Mouse (Mus musculus): Measurements from ENCODE around the gene Gzma. TPM values are rescaled to one million over a fixed set of nuclear protein-coding genes. Genes with fewer than 3 reads are reported as not detected.

The Gzma gene
- not detected in 2 replicates for polyA plus RNA-seq (2015; fragmentation: Nextera tagmentation; extraction: Ambion mirVana)

DNA sequence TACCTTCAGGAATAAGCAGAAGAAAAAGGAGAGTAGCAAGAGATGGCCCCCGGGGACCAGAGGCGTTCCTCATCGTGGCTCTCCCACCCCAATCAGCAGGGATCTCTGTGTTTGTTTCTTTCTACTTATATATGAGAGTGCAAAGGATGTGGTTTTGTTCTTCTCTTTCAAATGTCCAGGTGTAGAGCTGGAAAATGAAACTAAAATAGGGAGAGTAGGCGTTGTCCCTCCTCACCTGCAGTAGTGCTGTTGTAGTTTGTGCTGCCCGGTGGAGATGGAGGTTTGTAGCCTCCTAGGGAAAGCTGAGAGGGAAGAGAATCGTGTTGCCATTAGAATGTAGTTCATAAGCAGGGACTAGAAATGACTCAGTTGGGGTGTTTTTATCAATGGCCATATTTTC lies at the start of gene Gzma:
Gzma (minus strand) TSS at position 103 of the 400 bp plus-strand sequence.
- H3K36me3 ChIP-seq (ENCODE audit: poor library complexity, severe bottlenecking) = no peaks in the 10 kb centered on the region
- H3K27ac ChIP-seq = no peak within 1 kb of the TSS
- H3K9me3 ChIP-seq (replicated peaks) = no peaks in the 10 kb centered on the region
- no peak within 1 kb of the TSS for H3K4me3 ChIP-seq
- 92% methylated on average over 6 of the region's 6 CpGs for WGBS
- no peak within 1 kb of the TSS for H3K4me2 ChIP-seq
- H3K9ac ChIP-seq = no peak within 1 kb of the TSS
- H3K27me3 ChIP-seq = no peaks in the 10 kb centered on the region
- H3K4me1 ChIP-seq = no peaks in the 10 kb centered on the region
- ATAC-seq = no peak

DNA sequence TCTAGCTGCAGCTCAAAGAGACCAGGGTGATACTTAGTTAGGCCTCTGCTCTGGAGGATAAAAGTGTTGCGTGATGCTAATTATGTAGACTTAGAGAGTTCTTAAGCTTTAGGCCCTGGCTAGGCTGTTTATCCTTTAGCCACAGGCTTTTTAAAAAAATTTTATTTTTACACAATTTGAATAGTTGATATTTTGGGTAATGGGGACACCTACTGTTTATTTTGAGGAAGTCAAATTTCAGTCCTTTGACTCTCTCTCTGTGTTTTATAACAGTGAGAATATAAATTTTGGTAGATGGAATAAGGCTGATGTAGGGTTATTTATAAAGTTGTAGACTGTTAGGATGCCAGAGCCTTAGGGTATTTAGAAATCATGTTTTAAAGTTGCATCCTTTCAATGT lies 38.8 kb upstream of the Gzma start:
- H3K9me3 ChIP-seq (replicated peaks) = no peaks in the 10 kb centered on the region
- H3K36me3 ChIP-seq (ENCODE audit: poor library complexity, severe bottlenecking) = no peaks in the 10 kb centered on the region
- no peak overlapping the region for H3K4me2 ChIP-seq
- no peak overlapping the region for H3K9ac ChIP-seq
- H3K4me3 ChIP-seq = no peak overlapping the region
- WGBS = 89% methylated on average over 1 of the region's 1 CpGs
- ATAC-seq = no peak
- H3K27ac ChIP-seq = no peak overlapping the region
- no peaks in the 10 kb centered on the region for H3K4me1 ChIP-seq
- no peaks in the 10 kb centered on the region for H3K27me3 ChIP-seq

DNA sequence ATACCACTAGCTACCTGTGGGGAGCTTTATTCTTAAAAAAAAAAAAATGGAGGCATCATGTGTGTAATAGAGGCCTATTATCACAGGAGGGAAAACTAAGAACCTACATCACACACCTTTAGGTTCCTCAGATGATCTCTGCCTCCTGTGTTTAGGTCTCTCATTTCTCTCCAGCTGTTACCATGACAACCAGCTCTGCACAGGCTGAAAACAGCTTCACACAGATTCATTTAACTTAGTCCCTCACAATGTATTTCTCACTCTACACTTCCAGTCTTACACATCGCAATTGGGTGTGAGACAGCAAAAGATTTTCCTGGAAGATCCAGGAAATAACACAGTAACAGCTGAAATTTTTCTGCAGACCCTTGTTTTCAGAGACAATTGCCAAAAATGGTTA lies 29.2 kb upstream of the Gzma start:
- no peaks in the 10 kb centered on the region for H3K4me1 ChIP-seq
- H3K4me3 ChIP-seq = no peak overlapping the region
- no peaks in the 10 kb centered on the region for H3K9me3 ChIP-seq (replicated peaks)
- H3K36me3 ChIP-seq (ENCODE audit: poor library complexity, severe bottlenecking) = no peaks in the 10 kb centered on the region
- H3K9ac ChIP-seq = no peak overlapping the region
- WGBS = 82% methylated on average over 1 of the region's 1 CpGs
- H3K27me3 ChIP-seq = no peaks in the 10 kb centered on the region
- H3K27ac ChIP-seq = no peak overlapping the region
- no peak overlapping the region for H3K4me2 ChIP-seq
- ATAC-seq = peak; percentile 78

DNA sequence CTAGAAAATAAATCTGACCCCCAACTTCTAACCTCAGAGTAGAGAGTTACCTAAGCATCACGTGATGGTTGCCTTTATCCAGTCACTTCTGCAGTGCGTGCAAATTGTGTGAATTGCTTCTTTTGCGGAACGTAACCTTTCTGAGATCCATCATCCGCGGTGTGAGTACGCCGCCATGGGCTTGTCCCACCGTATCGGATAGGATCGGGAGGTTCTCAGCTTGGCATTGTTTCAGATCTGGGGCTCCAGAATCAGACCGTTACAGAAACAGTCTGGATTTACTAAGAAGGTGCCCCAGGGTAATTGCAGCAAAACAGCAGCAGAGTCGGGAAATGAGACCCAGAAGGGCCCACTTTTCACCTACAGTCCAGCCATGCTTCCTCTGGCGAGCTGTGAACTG lies 20.5 kb upstream of the Gzma start:
- Histone ChIP-seq H3K9me3 (replicated peaks) (no peaks in the 10 kb centered on the region), H3K4me3 (no peak overlapping the region), H3K9ac (no peak overlapping the region), H3K27me3 (no peaks in the 10 kb centered on the region), H3K27ac (no peak overlapping the region), H3K4me1 (no peaks in the 10 kb centered on the region), H3K4me2 (no peak overlapping the region), H3K36me3 (ENCODE audit: poor library complexity, severe bottlenecking) (no peaks in the 10 kb centered on the region)
- WGBS = 91% methylated on average over 14 of the region's 14 CpGs
- ATAC-seq = no peak

DNA sequence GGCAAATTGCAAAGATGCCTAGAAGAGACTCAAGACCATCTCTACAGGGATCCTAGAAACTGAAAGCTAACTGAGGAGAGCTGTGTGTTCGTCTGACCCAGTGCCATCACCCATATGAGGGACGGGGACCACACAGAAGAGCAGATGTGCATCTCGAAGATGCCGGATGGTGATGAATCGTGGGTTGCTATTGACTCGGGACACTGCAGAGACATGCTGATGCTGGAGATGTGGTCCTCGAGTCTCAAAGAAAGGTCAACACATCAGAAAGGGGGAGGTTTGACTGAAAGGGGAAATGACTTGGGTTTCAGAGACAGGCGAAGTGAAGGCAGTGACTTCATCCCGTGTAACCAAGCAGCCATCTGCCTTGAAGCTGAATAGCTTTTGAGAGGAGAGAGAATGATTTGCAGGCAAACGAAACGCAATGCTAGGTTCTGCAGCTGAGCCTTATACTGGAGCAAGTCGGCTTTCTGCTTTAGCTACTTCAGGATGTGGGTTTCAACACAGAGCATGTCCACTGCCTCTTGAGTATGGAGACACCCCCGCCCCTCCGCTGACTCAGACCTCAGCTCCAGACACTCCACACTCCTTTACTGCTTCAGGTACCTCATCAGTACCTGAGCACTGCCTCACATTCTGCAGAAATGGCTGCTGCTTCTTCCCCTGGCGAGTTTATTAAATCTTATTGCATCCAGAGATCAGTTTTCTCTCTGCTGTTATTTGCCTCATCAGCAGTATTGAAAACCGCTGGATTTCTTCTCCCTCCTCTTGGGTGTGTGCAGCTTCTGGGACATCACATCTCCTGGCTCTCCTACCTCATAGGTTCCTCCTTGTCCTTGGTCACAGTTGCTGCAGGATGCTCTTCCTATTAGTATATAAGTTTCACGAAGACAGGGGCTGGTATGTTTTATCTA lies 19.8 kb upstream of the Gzma start:
- no peaks in the 10 kb centered on the region for H3K4me1 ChIP-seq
- no peak overlapping the region for H3K4me3 ChIP-seq
- no peaks in the 10 kb centered on the region for H3K36me3 ChIP-seq (ENCODE audit: poor library complexity, severe bottlenecking)
- 92% methylated on average over 17 of the region's 17 CpGs for WGBS
- no peaks in the 10 kb centered on the region for H3K27me3 ChIP-seq
- no peak overlapping the region for H3K4me2 ChIP-seq
- no peak overlapping the region for H3K9ac ChIP-seq
- H3K27ac ChIP-seq = no peak overlapping the region
- ATAC-seq = no peak
- no peaks in the 10 kb centered on the region for H3K9me3 ChIP-seq (replicated peaks)

DNA sequence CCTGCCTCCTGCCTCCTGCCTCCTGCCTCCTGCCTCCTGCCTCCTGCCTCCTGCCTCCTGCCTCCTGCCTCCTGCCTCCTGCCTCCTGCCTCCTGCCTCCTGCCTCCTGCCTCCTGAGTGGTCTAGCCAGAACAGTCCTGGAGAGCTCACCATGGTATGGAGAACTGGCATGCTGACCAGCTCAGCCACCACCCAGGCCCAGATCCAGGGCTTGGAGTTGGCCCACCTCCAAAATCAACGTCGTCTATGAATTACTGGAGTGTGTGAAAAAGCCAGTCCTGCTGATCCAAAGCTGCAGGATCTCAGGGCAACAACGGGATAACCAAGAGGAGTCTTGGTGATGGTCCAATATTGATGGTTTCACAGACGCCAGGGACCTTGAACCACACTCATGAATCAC lies 18.2 kb upstream of the Gzma start:
- Histone ChIP-seq H3K36me3 (ENCODE audit: poor library complexity, severe bottlenecking) (no peaks in the 10 kb centered on the region), H3K27me3 (no peaks in the 10 kb centered on the region), H3K9ac (no peak overlapping the region), H3K4me2 (no peak overlapping the region), H3K4me1 (no peaks in the 10 kb centered on the region), H3K4me3 (no peak overlapping the region), H3K27ac (no peak overlapping the region), H3K9me3 (replicated peaks) (no peaks in the 10 kb centered on the region)
- 64% methylated on average over 4 of the region's 4 CpGs for WGBS
- no peak for ATAC-seq

DNA sequence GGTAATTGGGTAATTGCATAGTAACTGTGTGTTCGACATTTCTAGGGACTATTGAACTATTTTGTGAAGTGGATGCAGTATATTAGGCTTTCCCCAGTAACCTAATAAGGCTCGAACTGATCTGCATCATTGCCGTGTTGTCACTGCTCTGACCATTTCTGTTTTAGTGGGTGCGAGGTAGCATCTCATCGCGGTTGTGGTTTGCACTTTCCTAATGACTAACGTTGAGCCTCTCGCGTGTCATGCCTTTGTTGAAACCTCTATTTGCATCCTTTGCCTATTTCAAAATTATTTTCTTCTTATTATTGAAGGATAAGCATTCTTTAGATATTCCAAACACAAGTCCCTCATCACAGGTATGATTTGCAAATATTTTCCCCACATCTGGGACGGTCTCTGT lies 4.0 kb upstream of the Gzma start:
- no peak overlapping the region for H3K4me2 ChIP-seq
- H3K36me3 ChIP-seq (ENCODE audit: poor library complexity, severe bottlenecking) = no peaks in the 10 kb centered on the region
- WGBS = 90% methylated on average over 10 of the region's 10 CpGs
- no peak overlapping the region for H3K9ac ChIP-seq
- no peaks in the 10 kb centered on the region for H3K9me3 ChIP-seq (replicated peaks)
- H3K27me3 ChIP-seq = no peaks in the 10 kb centered on the region
- H3K27ac ChIP-seq = no peak overlapping the region
- no peak overlapping the region for H3K4me3 ChIP-seq
- no peak for ATAC-seq
- H3K4me1 ChIP-seq = no peaks in the 10 kb centered on the region

DNA sequence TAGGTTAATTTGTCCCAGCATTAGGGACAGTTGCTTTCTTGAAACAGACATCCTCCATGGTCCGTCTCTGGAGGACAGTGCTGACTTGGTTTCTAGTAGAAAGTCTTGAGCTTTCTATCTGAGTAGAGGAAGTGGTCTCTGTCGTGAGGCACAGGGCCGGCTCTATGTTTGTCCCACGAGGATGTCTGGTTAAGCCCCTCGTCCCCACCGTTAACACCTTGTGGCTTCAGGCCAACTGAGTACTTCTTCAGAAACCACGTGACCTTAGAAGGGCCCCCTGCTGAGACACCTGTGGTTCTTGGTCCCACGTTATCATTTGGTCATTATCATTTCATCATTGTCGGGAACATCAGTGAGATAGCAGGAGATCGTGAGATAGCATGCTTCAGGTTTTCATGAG lies 1.0 kb upstream of the Gzma start:
- H3K9me3 ChIP-seq (replicated peaks) = no peaks in the 10 kb centered on the region
- no peaks in the 10 kb centered on the region for H3K4me1 ChIP-seq
- no peak for ATAC-seq
- 79% methylated on average over 10 of the region's 10 CpGs for WGBS
- no peak overlapping the region for H3K9ac ChIP-seq
- H3K27ac ChIP-seq = no peak overlapping the region
- H3K27me3 ChIP-seq = no peaks in the 10 kb centered on the region
- no peak overlapping the region for H3K4me3 ChIP-seq
- no peaks in the 10 kb centered on the region for H3K36me3 ChIP-seq (ENCODE audit: poor library complexity, severe bottlenecking)
- no peak overlapping the region for H3K4me2 ChIP-seq

DNA sequence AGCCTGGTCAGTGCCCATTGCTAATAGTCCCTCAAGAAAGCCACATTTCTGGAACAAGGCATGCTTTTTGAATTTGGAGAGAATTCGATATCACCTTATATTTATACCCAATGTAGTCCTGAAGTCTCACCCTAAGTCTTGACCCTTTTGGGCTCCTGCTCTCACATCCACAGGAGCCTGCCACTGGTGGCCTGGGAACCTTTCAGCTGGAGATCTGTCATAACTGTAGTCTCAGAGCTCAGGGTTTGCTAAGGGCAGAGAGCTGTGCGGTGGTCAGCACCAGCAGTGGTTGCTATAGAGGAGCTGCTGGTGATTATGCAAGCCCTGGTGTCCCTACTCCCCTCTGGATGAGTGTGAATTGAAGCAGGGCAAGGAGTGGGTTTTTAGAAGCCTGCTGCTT lies 2.4 kb downstream of the Gzma start:
- Histone ChIP-seq H3K9ac (no peak overlapping the region), H3K4me2 (no peak overlapping the region), H3K9me3 (replicated peaks) (no peaks in the 10 kb centered on the region), H3K4me3 (no peak overlapping the region), H3K36me3 (ENCODE audit: poor library complexity, severe bottlenecking) (no peaks in the 10 kb centered on the region), H3K27ac (no peak overlapping the region), H3K4me1 (no peaks in the 10 kb centered on the region), H3K27me3 (no peaks in the 10 kb centered on the region)
- 90% methylated on average over 2 of the region's 2 CpGs for WGBS
- no peak for ATAC-seq

DNA sequence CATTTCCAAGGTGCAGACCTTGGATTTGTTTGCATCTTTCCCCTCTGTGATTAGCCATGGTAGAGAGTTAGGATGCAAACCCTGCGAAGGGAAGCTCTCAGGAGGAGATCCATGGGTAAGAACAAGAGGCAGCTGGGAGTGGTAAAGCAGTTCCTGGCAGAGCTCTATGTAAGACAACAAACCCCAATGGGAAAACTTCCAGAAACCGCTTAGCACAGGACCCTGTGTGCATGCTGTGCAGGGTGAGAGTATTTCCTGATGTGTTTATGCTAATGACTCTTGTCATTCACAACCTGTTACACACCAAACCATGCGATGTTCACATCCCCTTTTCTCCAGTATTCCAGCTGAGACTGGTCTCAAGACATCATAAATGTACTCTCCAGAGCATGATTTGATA lies 3.8 kb downstream of the Gzma start:
- no peak for ATAC-seq
- 71% methylated on average over 3 of the region's 3 CpGs for WGBS
- no peaks in the 10 kb centered on the region for H3K9me3 ChIP-seq (replicated peaks)

DNA sequence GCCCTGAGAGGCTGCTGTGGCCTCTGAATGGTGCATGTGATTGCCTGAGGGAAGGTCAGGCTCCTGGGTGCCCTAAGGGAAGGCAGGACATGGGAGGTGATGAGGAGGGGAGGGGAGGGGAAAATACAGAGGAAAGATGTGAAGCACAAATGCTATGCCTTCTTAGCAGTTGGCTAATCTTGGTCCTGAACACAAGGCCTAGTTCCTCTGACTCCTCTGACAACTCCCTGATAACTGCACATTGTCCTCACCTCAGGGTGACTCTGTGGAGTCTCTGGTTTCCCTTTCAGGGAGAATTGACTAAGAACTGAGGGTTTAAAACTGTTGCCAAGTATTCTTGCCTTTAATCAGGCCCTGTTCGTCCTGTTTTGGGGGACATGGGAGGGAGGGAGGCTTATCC lies 6.2 kb downstream of the Gzma start:
- Histone ChIP-seq H3K9ac (no peak overlapping the region), H3K36me3 (ENCODE audit: poor library complexity, severe bottlenecking) (no peaks in the 10 kb centered on the region), H3K4me3 (no peak overlapping the region), H3K27ac (no peak overlapping the region), H3K4me2 (no peak overlapping the region), H3K9me3 (replicated peaks) (no peaks in the 10 kb centered on the region), H3K4me1 (no peaks in the 10 kb centered on the region), H3K27me3 (no peaks in the 10 kb centered on the region)
- 60% methylated on average over 1 of the region's 1 CpGs for WGBS
- ATAC-seq = no peak

More for the DNA sequence above, 3.8 kb downstream of the Gzma start:
- Histone ChIP-seq H3K4me3 (no peak overlapping the region), H3K36me3 (ENCODE audit: poor library complexity, severe bottlenecking) (no peaks in the 10 kb centered on the region), H3K27me3 (no peaks in the 10 kb centered on the region), H3K9ac (no peak overlapping the region), H3K4me2 (no peak overlapping the region), H3K27ac (no peak overlapping the region), H3K4me1 (no peaks in the 10 kb centered on the region)

DNA sequence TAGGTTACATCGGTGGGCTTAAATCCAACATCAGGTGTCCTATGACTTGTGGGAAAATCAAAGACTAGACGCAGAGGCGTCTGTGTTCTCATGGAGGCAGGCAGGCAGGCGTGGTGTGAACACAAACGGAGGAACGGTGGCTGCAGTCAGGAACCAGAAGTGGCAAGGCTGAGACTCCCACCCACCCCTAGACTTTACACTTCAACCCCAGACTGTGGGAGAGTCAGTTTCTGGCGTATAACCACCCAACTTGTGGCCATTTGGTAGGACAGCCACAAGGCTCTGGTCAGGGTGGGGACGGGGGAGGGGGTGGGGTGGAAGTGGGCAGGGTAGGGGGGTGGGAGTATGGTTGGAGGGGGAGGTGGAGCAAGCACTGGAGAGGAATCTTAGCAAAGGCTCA lies 10.3 kb downstream of the Gzma start:
- H3K27ac ChIP-seq = no peak overlapping the region
- no peaks in the 10 kb centered on the region for H3K27me3 ChIP-seq
- no peak overlapping the region for H3K4me2 ChIP-seq
- H3K9ac ChIP-seq = no peak overlapping the region
- ATAC-seq = no peak
- H3K4me3 ChIP-seq = no peak overlapping the region
- no peaks in the 10 kb centered on the region for H3K4me1 ChIP-seq
- no peaks in the 10 kb centered on the region for H3K9me3 ChIP-seq (replicated peaks)
- WGBS = 85% methylated on average over 8 of the region's 8 CpGs
- H3K36me3 ChIP-seq (ENCODE audit: poor library complexity, severe bottlenecking) = no peaks in the 10 kb centered on the region

Data from forebrain, embryonic 13.5 days (tissue).